ENCODE assay signal across 8 mouse cellular contexts in the genomic region with DNA sequence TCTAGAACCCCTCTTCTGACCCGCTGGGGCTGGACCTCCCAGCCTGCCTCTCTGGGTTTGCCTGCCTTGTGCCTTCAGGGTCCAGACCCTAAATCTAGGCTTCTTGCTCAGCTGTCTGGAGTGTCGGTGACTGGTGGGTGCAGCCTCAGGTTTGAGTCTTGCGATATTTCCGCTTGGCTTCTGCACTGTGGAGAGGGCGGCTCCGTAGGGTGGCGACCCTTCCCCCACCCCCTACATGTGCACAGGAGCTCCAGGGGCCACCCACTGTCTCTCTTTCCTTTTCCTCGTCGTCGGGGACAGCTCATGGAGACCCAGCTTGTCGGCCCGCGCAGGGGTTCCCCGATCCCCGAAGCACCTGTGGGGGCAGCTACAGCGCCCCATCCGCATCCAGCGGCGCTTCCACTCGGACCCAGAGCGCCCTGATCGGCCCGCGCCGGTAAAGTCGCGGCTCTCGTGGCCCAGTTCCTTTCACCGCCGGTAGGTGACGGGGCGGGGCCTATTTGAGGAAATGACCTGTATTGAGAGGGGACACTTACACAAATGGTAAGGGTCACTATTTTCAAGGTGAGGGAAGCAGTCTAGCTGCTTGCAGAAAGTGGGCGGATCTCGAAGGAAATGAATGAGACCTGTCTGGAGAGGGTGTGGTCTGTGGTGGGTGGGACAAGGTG. TPM values are rescaled to one million over a fixed set of nuclear protein-coding genes. Genes with fewer than 3 reads are reported as not detected.
DNase-seq lines count a peak whose midpoint lies in the region; ATAC-seq and TF ChIP-seq lines count a peak whose summit lies in the region.

No protein-coding gene starts in this region.

- H3K27ac ChIP-seq in kidney, adult 2 months (ENCODE audit: insufficient read depth, low read depth, low read length) = no peak overlapping the region
- no peak overlapping the region for H3K27ac ChIP-seq in hindbrain, embryonic 12.5 days
- H3K27ac ChIP-seq in stomach, embryonic 15.5 days = no peak overlapping the region

- peak overlapping the region; percentile 42 for H3K4me2 ChIP-seq in hindbrain, embryonic 12.5 days (replicated peaks)
- H3K4me2 ChIP-seq in stomach, embryonic 15.5 days = peak overlapping the region; percentile 59

- H3K9ac ChIP-seq in hindbrain, embryonic 12.5 days = peak overlapping the region; percentile 36; the same call in 1 of the 2 replicates
- no peak overlapping the region for H3K9ac ChIP-seq in stomach, embryonic 15.5 days

- no peak for ATAC-seq in hindbrain, embryonic 12.5 days (ENCODE audit: low FRiP score)
- peak; percentile 25; the same call in 1 of the 2 replicates for ATAC-seq in stomach, embryonic 15.5 days (ENCODE audit: insufficient read depth, low FRiP score, low read depth)

- no peaks in the 10 kb centered on the region for H3K9me3 ChIP-seq in hindbrain, embryonic 12.5 days (replicated peaks)
- no peaks in the 10 kb centered on the region for H3K9me3 ChIP-seq in stomach, embryonic 15.5 days

- no peaks in the 10 kb centered on the region for H3K27me3 ChIP-seq in kidney, adult 2 months (replicated peaks; ENCODE audit: control insufficient read depth, insufficient read depth, low read length)
- H3K27me3 ChIP-seq in hindbrain, embryonic 12.5 days = peaks cover 72% of the 10 kb centered on the region
- H3K27me3 ChIP-seq in stomach, embryonic 15.5 days (replicated peaks) = peaks cover 24% of the 10 kb centered on the region; the same call in 1 of the 2 replicates

- TF ChIP-seq POLR2A in kidney, adult 2 months (IDR thresholded peaks at IDR 0.05; ENCODE audit: low read depth, low read length) = no peak

- H3K4me1 ChIP-seq in kidney, adult 2 months (ENCODE audit: control insufficient read depth, insufficient read depth, low read length) = no peaks in the 10 kb centered on the region
- peaks cover 5% of the 10 kb centered on the region for H3K4me1 ChIP-seq in hindbrain, embryonic 12.5 days
- 0 out of 2 replicates have a peak, but pooled peaks cover 2% of the 10 kb centered on the region for H3K4me1 ChIP-seq in stomach, embryonic 15.5 days

- H3K4me3 ChIP-seq in kidney, adult 2 months (ENCODE audit: insufficient read depth, low read depth, low read length) = peak overlapping the region; percentile 4; the same call in 1 of the 2 replicates
- H3K4me3 ChIP-seq in hindbrain, embryonic 12.5 days = peak overlapping the region; percentile 24
- peak overlapping the region; percentile 32 for H3K4me3 ChIP-seq in stomach, embryonic 15.5 days (replicated peaks)

- no peaks in the 10 kb centered on the region; the same call in 1 of the 2 replicates for H3K36me3 ChIP-seq in kidney, adult 2 months (ENCODE audit: control insufficient read depth, insufficient read depth, low read length)
- no peaks in the 10 kb centered on the region for H3K36me3 ChIP-seq in hindbrain, embryonic 12.5 days
- H3K36me3 ChIP-seq in stomach, embryonic 15.5 days = no peaks in the 10 kb centered on the region

- DNase-seq in kidney, adult 2 months = no peak
- no peak for DNase-seq in kidney, postnatal 14 days
- DNase-seq in T-cell, adult 2 months (ENCODE audit: low spot score) = peak; percentile 30
- peak; percentile 55 to 61 for DNase-seq in lung, postnatal 4 days
- DNase-seq in adrenal gland, postnatal 4 days (ENCODE audit: low spot score in 2 of 2) = no peak
- no peak for DNase-seq in layer of hippocampus, adult 9-11 months

- WGBS in kidney, adult 2 months = 24% methylated on average over 34 of the region's 34 CpGs
- 5% methylated on average over 34 of the region's 34 CpGs for WGBS in hindbrain, embryonic 12.5 days
- WGBS in stomach, embryonic 15.5 days = 3% methylated on average over 34 of the region's 34 CpGs

- no peak; the same call in 1 of the 2 replicates for TF ChIP-seq CTCF in kidney, adult 2 months (conservative IDR thresholded peaks at IDR 0.05; ENCODE audit: insufficient read depth, insufficient read length, low read depth, low read length)

RNA-seq across cellular contexts. Expression of gene Pde4c, which starts 6.4 kb away (rescaled TPM):
- 81.6 and 113 TPM in 2 replicates for polyA plus RNA-seq in kidney, adult 2 months (2012; rRNA removed)
- polyA plus RNA-seq in hindbrain, embryonic 12.5 days (2016; fragmentation: Nextera tagmentation; extraction: Ambion mirVana) = 0.26 and 0.39 TPM in 2 replicates
- polyA plus RNA-seq in stomach, embryonic 15.5 days (2015; fragmentation: Nextera tagmentation; extraction: Ambion mirVana) = 0.45 and 0.50 TPM in 2 replicates
- 1 to 10 TPM; 2.2 to 5.6 TPM for total RNA-seq in adrenal gland, postnatal 4 days (2021)

RNA-seq across cellular contexts. Expression of gene Gm3336, which starts 11.6 kb away (rescaled TPM):
- 0.61 and 0.99 TPM in 2 replicates for polyA plus RNA-seq in kidney, adult 2 months (2012; rRNA removed)
- polyA plus RNA-seq in hindbrain, embryonic 12.5 days (2016; fragmentation: Nextera tagmentation; extraction: Ambion mirVana) = not detected in 2 replicates
- polyA plus RNA-seq in stomach, embryonic 15.5 days (2015; fragmentation: Nextera tagmentation; extraction: Ambion mirVana) = 1.1 and 1.9 TPM in 2 replicates
- not detected for total RNA-seq in adrenal gland, postnatal 4 days (2021)

RNA-seq across cellular contexts. Expression of gene Rab3a, which starts 24.5 kb away (rescaled TPM):
- polyA plus RNA-seq in kidney, adult 2 months (2012; rRNA removed) = 29.7 and 31.1 TPM in 2 replicates
- polyA plus RNA-seq in hindbrain, embryonic 12.5 days (2016; fragmentation: Nextera tagmentation; extraction: Ambion mirVana) = 126 and 134 TPM in 2 replicates
- polyA plus RNA-seq in stomach, embryonic 15.5 days (2015; fragmentation: Nextera tagmentation; extraction: Ambion mirVana) = 20.9 and 24.0 TPM in 2 replicates
- 10 to 100 TPM; 58.9 to 59.7 TPM for total RNA-seq in adrenal gland, postnatal 4 days (2021)

RNA-seq across cellular contexts. Expression of gene Iqcn, which starts 26.7 kb away (rescaled TPM):
- 0.03 and 0.12 TPM in 2 replicates for polyA plus RNA-seq in kidney, adult 2 months (2012; rRNA removed)
- 0.05 TPM in 1 of 2 replicates, not detected in the other for polyA plus RNA-seq in hindbrain, embryonic 12.5 days (2016; fragmentation: Nextera tagmentation; extraction: Ambion mirVana)
- polyA plus RNA-seq in stomach, embryonic 15.5 days (2015; fragmentation: Nextera tagmentation; extraction: Ambion mirVana) = 0.04 TPM in 1 of 2 replicates, not detected in the other
- total RNA-seq in adrenal gland, postnatal 4 days (2021) = under 1 TPM; 0.14 to 0.25 TPM

RNA-seq across cellular contexts. Expression of gene Mpv17l2, which starts 30.8 kb away (rescaled TPM):
- 73.4 and 96.3 TPM in 2 replicates for polyA plus RNA-seq in kidney, adult 2 months (2012; rRNA removed)
- 38.2 and 38.3 TPM in 2 replicates for polyA plus RNA-seq in hindbrain, embryonic 12.5 days (2016; fragmentation: Nextera tagmentation; extraction: Ambion mirVana)
- 44.4 and 51.3 TPM in 2 replicates for polyA plus RNA-seq in stomach, embryonic 15.5 days (2015; fragmentation: Nextera tagmentation; extraction: Ambion mirVana)
- total RNA-seq in adrenal gland, postnatal 4 days (2021) = 100 to 1,000 TPM in 1 of 2 experiments, 10 to 100 TPM in 1; 93.1 to 109 TPM

Comparison
In these comparisons a context has a peak if more than half of its experiments do, and no peak if none do; other contexts are left out.
1. DNase-seq: peak in T-cell, adult 2 months (single experiment) and lung, postnatal 4 days (2 of 2); none in kidney, adult 2 months (single experiment), kidney, postnatal 14 days (single experiment), adrenal gland, postnatal 4 days (0 of 2) and layer of hippocampus, adult 9-11 months (single experiment).
2. RNA of gene Pde4c, which starts 6.4 kb away (polyA plus RNA-seq): 81.6 to 113 TPM in kidney, adult 2 months; 0.45 to 0.50 TPM in stomach, embryonic 15.5 days and 0.26 to 0.39 TPM in hindbrain, embryonic 12.5 days; every median in the first group is over 10 times any median in the second.
3. Peak in every context shown above with its lines, with median percentiles within 50 percentile points of each other: H3K4me3 ChIP-seq.